Mouse (Mus musculus) urinary bladder, adult 2 months (tissue): ENCODE measurements around the gene Fry. TPM values are rescaled to one million over a fixed set of nuclear protein-coding genes. Genes with fewer than 3 reads are reported as not detected.

Experiments
- DNase-seq: peaks from one replicate; pipeline ENCODE4 v3.0.0; 2022; ENCODE audit warnings: low spot score
- polyA plus RNA-seq: library from polyadenylated mRNA; depleted of rRNA; stranded (reverse); fragments of >200 nt; gene quantifications from 2 replicates; pipeline ENCODE4 v1.2.3, GENCODE M21; 2012

Gene Fry
- polyA plus RNA-seq, 1 experiment = 39.6 TPM

DNA sequence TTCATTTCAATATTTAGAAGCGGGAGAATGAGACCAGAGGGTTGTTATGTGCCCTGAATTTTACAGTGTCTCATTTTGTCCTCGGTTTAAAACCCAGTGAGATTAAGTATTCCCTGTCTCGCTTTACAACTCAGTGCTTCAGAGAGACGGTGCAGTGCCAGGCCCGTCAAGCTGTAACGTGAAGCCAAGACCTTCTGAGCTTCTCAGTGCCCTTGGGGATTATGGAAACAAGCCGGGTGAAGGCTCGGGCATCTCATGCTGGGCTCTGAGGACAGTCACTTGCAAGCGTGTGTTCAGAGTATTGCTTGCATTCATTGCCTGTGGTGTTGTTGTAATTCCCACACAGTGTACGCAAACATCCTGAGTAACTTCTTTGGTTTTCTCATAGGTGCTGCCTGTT, 218.0 kb downstream of the Fry start:
- no peak for DNase-seq

- no peak for DNase-seq
Measured at GRCm38 (mm10) chr5:150337696-150338095, 219.3 kb downstream of the Fry start.

DNA sequence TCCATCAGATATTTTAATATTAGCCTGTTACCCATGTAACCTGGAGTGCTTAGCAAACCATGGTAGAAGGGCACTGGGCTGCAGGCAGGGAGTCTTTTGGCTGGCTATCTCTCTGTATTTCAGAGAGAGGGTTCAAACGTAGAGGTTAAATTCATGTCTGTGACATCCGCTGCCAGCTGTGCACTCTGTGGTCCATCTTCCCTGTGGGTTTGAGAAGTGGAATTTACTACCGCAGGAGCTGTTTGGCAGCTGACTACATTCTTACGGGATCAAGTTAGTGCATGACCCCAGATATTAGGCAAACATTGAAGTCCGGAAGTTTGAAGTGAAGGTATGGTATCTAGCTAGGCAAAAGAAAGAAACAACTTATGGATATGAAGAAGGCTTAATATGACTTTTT, 222.5 kb downstream of the Fry start:
- no peak for DNase-seq

GRCm38 (mm10) chr5:150342139-150342538, 223.7 kb downstream of the Fry start:
- DNase-seq = no peak

GRCm38 (mm10) chr5:150345946-150346345, 227.5 kb downstream of the Fry start:
- no peak for DNase-seq

GRCm38 (mm10) chr5:150346378-150346777, 227.9 kb downstream of the Fry start:
- no peak for DNase-seq

GRCm38 (mm10) chr5:150347845-150348244, 229.4 kb downstream of the Fry start:
- no peak for DNase-seq

- no peak for DNase-seq
Measured at GRCm38 (mm10) chr5:150348302-150348701, 229.9 kb downstream of the Fry start.

DNA sequence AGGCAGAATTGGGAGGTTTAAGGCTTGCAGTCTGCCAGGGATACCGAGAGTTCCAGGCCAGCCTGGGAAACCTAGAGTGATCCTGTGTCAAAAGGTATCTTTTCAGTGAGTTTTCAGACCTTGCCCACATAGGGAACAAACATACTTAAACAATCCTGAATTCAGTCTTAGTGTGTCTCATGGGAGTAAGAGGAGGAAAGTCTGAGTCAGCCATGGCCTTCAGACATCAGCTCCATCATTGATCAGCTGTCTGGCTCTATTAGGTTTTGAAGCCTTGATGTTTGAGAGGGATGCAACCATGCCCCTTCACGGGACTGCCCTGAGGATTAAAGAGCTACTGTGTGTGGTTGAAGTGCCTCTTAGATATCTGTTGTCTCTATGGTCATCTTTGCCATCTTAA, 232.7 kb downstream of the Fry start:
- DNase-seq = no peak

- no peak for DNase-seq
Measured at GRCm38 (mm10) chr5:150358671-150359070, 240.2 kb downstream of the Fry start.

DNA sequence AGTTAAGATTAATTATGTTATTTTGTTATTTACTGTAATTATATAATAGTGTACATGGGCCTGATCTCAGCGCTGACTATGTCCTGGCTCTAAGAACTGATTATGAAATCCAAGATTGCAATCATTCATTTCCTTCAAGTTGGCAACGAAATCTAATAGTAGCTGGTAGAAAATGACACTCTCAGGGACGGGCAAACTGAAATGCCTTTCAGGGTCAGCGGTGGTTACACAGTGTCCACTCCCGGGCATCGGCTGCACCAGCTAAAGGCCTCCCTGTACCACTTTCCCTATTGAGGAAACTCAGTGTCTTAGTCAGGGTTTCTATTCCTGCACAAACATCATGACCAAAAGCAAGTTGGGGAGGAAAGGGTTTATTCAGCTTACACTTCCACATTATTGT, 243.8 kb downstream of the Fry start:
- no peak for DNase-seq

DNA sequence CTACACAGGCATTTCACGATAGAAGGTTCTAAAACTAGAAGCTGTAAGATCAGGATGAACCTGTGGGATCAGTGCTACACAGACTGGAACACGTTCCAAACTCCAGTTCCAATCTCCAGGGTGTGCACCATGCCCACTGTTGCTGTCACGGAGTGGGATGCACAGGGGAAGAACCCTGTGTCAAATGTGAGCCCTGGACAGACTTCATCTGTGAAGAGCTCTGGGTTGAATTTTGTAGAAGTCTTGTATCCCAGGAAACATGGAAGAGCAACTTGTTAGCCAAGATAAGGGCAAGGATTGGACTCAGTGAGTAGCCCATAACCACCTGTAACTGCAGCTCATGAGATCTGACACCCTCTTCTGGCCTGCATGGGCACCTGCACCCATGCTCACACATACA, 246.2 kb downstream of the Fry start:
- no peak for DNase-seq

DNA sequence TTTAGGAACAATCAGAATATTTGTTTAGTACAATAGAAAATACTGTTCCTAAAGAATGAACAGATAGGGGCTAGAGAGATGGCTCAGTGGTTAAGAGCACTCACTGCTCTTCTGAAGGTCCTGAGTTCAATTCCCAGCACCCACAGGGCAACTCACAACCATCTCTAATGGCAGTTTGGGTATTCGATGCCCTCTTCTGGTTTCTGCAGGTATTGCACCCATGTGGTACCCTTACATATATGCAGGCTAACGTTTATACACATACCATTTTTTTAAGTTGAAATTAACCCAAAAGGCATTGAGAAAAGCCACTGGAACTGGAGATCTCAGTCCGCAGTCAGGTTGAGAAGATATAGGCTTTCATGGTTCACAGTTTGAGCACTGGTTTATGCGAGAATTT, 248.6 kb downstream of the Fry start:
- DNase-seq = no peak

DNA sequence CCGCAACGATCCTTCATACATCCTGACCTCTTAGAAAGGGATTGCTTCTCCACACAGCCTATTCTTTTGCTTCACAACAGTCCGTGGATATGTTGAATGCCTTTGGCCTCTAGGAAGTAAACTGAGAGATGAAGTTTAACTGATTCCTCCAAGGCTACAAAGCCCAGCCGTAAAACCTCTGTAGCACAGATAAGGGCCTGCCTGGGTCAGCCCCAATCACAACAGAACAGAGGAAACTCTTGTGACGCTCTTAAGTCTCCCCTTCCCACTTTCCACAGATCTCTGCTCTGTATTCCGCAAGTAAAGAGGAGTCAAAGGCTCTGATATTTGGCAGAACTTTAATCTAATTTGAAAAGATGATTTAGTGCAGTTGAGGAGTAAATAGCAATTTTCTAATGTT, 251.8 kb downstream of the Fry start:
- no peak for DNase-seq

DNA sequence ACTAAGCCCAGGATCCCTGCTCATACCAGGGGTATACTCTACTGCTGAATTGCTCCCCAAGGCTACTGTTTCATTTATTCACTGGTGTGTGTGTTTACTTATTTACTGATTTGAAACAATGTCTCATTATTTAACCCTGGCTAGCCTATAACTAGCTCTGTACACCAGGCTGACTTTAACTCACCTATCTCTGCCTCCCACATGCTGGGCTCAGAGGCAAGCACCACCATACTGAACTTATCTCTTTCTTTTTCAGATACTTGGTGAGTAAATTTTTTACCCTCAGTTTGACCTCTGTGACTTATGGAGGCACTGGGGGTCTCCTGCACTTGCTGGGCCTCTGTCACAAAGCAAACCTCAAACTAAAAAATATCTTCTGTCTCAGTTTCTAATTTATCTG, 252.4 kb downstream of the Fry start:
- no peak for DNase-seq

GRCm38 (mm10) chr5:150372956-150373355, 254.5 kb downstream of the Fry start:
- no peak for DNase-seq

- no peak for DNase-seq
Measured at GRCm38 (mm10) chr5:150374778-150375559, 256.5 kb downstream of the Fry start.

DNA sequence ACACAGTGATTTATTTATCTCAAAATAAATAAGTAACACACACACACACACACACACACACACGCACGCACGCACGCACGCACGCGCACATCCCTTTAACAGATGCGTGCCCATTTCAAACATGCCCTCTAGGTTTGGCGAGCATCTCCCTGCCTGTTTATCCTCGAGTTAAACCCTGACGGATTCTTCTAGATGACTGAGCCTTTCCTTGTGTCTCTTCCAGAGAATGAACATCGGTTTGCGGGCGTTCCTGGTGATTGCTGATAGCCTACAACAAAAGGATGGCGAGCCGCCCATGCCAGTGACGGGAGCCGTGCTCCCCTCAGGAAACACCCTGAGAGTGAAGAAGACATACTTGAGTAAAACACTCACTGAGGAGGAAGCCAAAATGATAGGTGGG, 260.1 kb downstream of the Fry start:
- DNase-seq = no peak

DNA sequence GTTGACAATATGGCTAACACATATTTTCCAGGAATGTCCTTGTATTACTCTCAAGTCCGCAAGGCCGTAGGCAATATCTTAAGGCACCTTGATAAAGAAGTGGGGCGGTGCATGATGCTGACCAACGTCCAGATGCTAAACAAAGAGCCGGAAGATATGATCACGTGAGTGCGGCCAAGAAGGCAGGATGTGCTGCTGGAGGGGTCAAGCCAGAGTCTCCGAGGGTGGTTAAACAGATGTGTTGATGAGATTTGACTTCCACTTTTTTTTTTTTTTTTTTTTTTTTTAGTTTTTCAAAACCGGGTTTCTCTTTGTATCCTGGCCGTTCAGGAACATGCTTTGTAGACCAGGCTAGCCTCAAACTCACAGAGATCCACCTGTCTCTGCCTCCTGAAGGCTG, 262.3 kb downstream of the Fry start:
- no peak for DNase-seq

DNA sequence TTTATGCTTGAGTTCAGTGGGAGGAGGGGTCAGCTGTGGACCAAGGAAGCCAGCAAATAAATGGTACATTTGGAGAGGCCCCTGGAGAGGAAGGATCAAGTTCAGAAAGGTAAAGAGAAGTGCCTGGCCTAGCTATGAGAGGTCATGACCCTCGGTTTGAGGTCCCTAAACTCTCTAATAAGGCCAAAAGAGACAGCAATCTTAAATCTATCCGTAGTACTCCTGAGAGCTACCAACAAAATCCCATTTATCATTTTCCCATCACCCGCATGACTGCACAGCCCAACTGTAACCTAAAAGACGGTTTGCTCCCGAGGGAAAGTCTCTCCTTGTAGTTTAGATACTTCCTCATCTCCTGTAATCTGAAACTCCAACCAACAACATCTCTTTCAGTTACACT, 264.0 kb downstream of the Fry start:
- no peak for DNase-seq

DNA sequence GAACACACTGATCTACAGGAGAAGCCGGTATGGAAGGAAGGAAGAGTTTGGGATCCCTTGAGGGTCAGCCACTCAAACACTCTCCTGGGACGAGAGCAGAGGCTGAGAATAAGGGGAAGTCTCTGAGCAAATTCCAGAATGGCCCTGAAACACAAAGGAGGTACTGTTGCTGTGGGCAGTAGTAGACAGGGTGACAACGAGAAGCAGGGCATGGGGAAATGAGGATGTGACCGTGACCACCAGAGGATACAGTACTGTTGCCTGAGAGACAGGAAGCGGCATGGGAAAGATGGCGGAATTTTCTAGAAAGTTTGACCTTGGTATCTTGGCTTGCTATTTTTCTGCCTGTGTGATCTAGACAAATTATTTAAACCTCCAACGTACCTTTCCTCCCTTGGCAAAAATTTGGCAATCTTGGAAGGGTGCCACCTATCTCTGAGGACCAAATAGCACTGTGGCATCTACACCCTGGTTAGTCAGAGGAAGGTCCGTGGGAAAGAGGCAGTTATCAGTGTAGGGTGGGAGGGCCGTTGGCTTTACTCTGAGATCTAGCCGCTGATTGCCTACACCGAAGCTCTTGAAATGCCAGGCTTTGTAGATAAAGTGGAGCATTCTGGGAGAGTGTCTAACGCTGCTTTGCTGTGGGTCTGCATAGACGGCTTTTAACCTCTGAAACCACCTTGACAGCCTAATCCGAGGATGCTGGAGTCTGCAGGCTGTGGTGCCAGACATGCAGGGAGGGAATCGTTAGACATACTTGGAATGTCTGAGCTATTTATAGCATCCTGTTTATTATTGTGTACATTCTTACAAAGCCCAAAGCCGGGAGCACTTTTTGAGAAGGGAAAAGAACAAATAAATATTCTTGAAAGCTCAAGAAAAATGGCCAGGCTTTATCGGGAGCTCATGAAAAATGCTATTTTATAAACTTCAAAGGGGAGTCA, 266.1 kb downstream of the Fry start:
- no peak for DNase-seq

GRCm38 (mm10) chr5:150385224-150385623, 266.8 kb downstream of the Fry start:
- DNase-seq = no peak

DNA sequence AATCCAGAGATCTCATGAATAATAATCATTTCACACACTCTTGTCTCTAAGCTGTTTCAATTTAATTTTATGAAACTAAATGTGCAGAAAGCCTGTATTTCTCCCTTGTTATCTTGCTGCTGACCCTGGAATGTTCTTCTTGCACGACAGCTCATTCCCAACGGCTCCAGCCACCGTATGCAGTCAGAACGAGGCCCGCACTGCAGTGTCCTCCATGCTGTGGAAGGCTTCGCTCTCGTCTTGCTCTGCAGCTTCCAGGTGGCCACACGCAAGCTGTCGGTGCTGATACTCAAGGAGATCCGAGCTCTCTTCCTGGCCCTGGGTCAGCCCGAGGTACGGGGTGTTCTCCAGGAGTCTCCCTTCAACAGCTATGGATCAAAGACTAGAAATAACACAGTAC, 270.2 kb downstream of the Fry start:
- DNase-seq = no peak
